8 mouse cellular contexts compared by ENCODE assay signal in genomic region chr13:115089395-115090025, GRCm38 (mm10). TPM values are rescaled to one million over a fixed set of nuclear protein-coding genes. Genes with fewer than 3 reads are reported as not detected.
DNase-seq lines count a peak whose midpoint lies in the region; ATAC-seq lines count a peak whose summit lies in the region.

No protein-coding gene starts in this region.

- intact Hi-C loops in left cerebral cortex, postnatal 14 days (cut with DNase I): loop anchor here (10.0 kb wide), 1 partner anchor 255 kb away; no protein-coding TSS in a partner anchor

- peak overlapping the region; percentile 98 for H3K4me2 ChIP-seq in hindbrain, embryonic 16.5 days (ENCODE audit: low read length)

- peak overlapping the region; percentile 72 for H3K4me3 ChIP-seq in hindbrain, embryonic 16.5 days (ENCODE audit: low read length)

- H3K27me3 ChIP-seq in hindbrain, embryonic 16.5 days (replicated peaks; ENCODE audit: control insufficient read depth, insufficient read depth, low read length): no peaks in the 10 kb centered on the region

- DNase-seq in spleen, adult 12 weeks (ENCODE audit: low spot score): peak; percentile 37
- DNase-seq in spleen, postnatal 36 days (ENCODE audit: low spot score in 2 of 2): no peak
- peak; percentile 55 for DNase-seq in cerebellum, postnatal 10 days
- DNase-seq in frontal cortex, postnatal 36 days (ENCODE audit: low spot score in 2 of 2): peak; percentile 13 to 19
- DNase-seq in left cerebral cortex, postnatal 14 days (ENCODE audit: low spot score in 2 of 2): peak; percentile 5 to 8
- DNase-seq in mesoderm, embryonic 11.5 days (ENCODE audit: low read depth, low spot score): peak; percentile 31
- peak; percentile 9 to 30 for DNase-seq in spleen, postnatal 14 days (ENCODE audit: low spot score in 2 of 2)

- H3K4me1 ChIP-seq in hindbrain, embryonic 16.5 days (ENCODE audit: control insufficient read depth, insufficient read depth, low read depth, low read length): peaks cover 19% of the 10 kb centered on the region

- H3K9ac ChIP-seq in hindbrain, embryonic 16.5 days (ENCODE audit: low read depth, low read length): peak overlapping the region; percentile 82

- H3K27ac ChIP-seq in hindbrain, embryonic 16.5 days (ENCODE audit: low read depth, low read length): peak overlapping the region; percentile 63; the same call in 1 of the 2 replicates

- ATAC-seq in hindbrain, embryonic 16.5 days: peak; percentile 72

- 10% methylated on average over 33 of the region's 35 CpGs for WGBS in hindbrain, embryonic 16.5 days

- peaks cover 14% of the 10 kb centered on the region for H3K36me3 ChIP-seq in hindbrain, embryonic 16.5 days (ENCODE audit: control insufficient read depth, insufficient read depth, low read length)

- peaks cover 2% of the 10 kb centered on the region; the same call in 1 of the 2 replicates for H3K9me3 ChIP-seq in hindbrain, embryonic 16.5 days (ENCODE audit: control insufficient read depth, low read length)

RNA-seq across cellular contexts. Expression of gene Pelo, which starts 0.5 kb away (rescaled TPM):
- polyA plus RNA-seq in hindbrain, embryonic 16.5 days (2015; fragmentation: Nextera tagmentation; extraction: Ambion mirVana): 5.8 and 6.7 TPM in 2 replicates
- total RNA-seq in left cerebral cortex, postnatal 14 days (2021): 10 to 100 TPM; 19.3 to 23.5 TPM

RNA-seq across cellular contexts. Expression of gene Gm49395, which starts 12.2 kb away (rescaled TPM):
- polyA plus RNA-seq in hindbrain, embryonic 16.5 days (2015; fragmentation: Nextera tagmentation; extraction: Ambion mirVana): 2.4 and 3.4 TPM in 2 replicates
- 1 to 10 TPM; 3.7 to 4.1 TPM for total RNA-seq in left cerebral cortex, postnatal 14 days (2021)

RNA-seq across cellular contexts. Expression of gene Itga1, which starts 12.3 kb away (rescaled TPM):
- 6.2 TPM in 2 replicates for polyA plus RNA-seq in hindbrain, embryonic 16.5 days (2015; fragmentation: Nextera tagmentation; extraction: Ambion mirVana)
- 10 to 100 TPM; 11.2 to 14.5 TPM for total RNA-seq in left cerebral cortex, postnatal 14 days (2021)

Comparison
In these comparisons a context has a peak if more than half of its experiments do, and no peak if none do; other contexts are left out.
1. DNase-seq: peak in spleen, adult 12 weeks (single experiment), cerebellum, postnatal 10 days (2 of 2), frontal cortex, postnatal 36 days (2 of 2), left cerebral cortex, postnatal 14 days (2 of 2), mesoderm, embryonic 11.5 days (single experiment) and spleen, postnatal 14 days (2 of 2); none in spleen, postnatal 36 days (0 of 2).